Mouse (Mus musculus): ENCODE measurements at regions not wholly inside any gene's neighbourhood (a gene's known extent, or its start where the extent isn't known, plus 50 kb on each side); places are given as distances from the start of the nearest gene placed in this dataset.
"Not testable (repeated sequence)": the region's sequence is repeated elsewhere in the genome, so short reads cannot be mapped to it uniquely, and the experiment has no call there.

DNA sequence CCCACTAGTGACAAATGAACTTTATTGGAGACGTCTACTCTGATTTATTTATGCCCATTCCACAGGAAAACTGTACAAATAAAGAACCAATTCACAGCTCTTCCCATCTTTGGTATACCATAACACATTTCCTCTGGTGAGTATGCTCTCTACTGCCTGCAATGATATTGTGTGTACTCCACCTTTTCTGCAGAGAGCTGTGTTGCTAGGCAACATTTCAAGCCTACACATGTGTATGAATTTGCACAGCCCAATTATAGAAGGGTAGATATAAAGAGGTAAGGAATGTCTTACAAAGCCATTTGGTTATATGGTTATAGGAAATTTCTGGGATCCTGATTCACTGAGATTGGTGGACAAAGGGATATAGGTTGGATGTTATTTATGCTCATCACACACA is 227.4 kb downstream of the 4931408C20Rik start:
- Histone ChIP-seq H3K4me3 (no peak overlapping the region), H3K27ac (no peak overlapping the region)
- intact Hi-C loops (cut with DNase I): no loop called here
- TF ChIP-seq CTCF (IDR thresholded peaks at IDR 0.05): no peak
- DNase-seq (ENCODE audit: extremely low spot score in 1 of 2, low spot score in 2 of 2): no peak

DNA sequence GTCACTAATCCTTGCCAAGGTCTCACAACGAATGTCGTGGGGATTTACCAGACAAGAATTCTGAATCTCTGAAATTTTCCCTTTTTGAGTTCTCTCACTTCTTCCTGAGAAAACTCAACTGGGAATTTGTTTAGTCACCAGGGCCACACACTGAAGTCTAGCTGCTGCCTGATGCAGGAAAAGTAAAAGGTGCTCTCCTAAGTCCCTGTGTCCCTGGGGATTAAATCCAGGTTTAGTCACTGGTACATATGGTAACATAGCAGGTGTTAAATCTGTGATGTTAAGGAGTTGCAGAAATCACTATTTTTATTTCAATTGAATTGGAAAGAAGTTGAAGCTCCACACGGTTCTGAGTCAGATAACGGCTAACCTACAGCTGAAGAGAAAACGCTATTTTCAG is 260.9 kb downstream of the 4931408C20Rik start:
- intact Hi-C loops (cut with DNase I): no loop called here
- Histone ChIP-seq H3K27ac (no peak overlapping the region), H3K4me3 (no peak overlapping the region)
- no peak for DNase-seq (ENCODE audit: extremely low spot score in 1 of 2, low spot score in 2 of 2)
- no peak for TF ChIP-seq CTCF (IDR thresholded peaks at IDR 0.05)

DNA sequence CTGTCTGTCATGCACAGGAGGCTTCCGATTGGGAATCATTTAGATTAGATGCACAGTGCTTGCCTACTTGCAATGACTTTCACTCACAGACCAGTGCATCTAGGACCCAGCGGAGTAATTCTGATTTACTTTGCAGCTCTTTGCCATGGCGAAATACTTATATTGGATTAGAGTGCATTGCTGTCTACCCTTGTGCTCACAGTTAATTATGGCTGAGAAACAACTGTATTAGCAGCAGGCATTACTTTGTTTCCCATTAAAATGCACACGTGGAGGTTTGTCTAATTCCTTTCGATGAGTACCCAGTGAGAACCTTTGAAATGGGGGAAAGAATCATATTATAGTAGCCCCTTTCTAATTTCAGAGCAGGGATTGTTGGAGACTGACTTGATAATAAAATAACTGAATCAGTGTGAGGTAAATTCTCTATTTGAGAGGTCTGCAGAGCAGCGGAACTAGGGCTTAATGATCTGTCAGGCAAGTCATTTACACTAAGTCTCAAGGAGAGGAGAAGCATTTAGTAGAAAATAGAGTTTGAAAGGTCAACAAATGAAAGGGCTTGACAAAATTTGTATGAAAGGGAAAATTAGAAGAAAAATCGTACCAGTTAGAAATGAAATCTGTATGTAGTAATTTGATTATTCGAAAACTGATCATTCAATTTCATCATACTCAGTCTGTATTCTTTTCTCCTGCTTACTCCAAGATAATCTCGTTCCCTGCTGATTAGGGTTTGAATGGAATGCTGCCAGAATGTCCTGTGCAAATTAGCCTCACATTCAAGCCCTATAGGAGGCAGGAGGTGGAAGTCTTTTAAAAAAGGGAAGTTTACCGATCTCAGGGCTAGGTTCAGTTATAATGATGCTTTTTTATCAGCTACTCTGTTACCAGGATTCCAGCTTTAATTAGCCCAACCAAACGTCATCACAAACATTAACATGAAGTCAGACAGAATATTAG is 299.0 kb downstream of the 4931408C20Rik start:
- TF ChIP-seq CTCF (IDR thresholded peaks at IDR 0.05): no peak
- intact Hi-C loops (cut with DNase I): no loop called here
- H3K27ac ChIP-seq: no peak overlapping the region
- DNase-seq (ENCODE audit: extremely low spot score in 1 of 2, low spot score in 2 of 2): no peak
- no peak overlapping the region for H3K4me3 ChIP-seq

DNA sequence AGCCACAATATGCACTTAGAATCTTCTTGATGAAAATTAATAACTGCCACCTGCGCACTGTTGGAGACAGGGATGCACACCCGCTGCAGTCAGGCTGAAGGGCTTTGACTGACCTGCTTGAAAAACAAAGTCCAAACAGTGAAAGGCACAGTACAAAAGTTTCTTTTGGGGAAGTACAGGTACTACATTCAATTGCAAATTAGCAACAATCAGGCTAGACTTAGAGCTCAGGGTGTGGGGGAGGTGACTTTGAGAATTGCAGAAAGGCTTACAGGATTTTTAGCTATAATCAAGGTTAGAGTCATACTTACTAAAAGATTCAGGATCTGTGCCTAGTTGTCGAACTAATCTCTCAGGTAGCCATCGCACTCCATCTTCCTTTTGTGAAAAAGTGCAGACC is 346.7 kb downstream of the 4931408C20Rik start:
- intact Hi-C loops (cut with DNase I): no loop called here
- Histone ChIP-seq H3K4me3 (no peak overlapping the region), H3K27ac (no peak overlapping the region)
- no peak for TF ChIP-seq CTCF (IDR thresholded peaks at IDR 0.05)
- no peak for DNase-seq (ENCODE audit: extremely low spot score in 1 of 2, low spot score in 2 of 2)

DNA sequence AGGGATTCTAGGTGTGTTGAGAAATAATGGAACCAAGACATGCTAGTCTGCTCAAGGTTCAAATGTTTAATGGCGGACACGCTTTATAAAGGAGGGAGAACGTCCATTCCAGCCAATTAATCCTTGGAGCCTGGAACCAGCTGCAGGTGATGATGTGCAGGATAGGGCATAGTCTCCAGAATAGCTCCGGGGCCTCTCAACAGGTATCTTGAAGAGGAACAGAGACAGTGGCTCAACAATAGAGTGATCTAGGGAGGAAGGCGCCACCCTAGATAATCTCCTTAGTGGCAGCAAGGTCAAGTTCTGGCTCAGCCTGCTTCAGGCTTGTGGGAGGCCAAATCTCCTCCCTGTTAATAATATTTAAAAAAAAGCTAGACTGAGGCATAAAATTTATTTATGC is 347.4 kb downstream of the 4931408C20Rik start:
- DNase-seq (ENCODE audit: extremely low spot score in 1 of 2, low spot score in 2 of 2); H3K4me3 ChIP-seq; intact Hi-C loops (cut with DNase I); H3K27ac ChIP-seq: not testable (repeated sequence)

DNA sequence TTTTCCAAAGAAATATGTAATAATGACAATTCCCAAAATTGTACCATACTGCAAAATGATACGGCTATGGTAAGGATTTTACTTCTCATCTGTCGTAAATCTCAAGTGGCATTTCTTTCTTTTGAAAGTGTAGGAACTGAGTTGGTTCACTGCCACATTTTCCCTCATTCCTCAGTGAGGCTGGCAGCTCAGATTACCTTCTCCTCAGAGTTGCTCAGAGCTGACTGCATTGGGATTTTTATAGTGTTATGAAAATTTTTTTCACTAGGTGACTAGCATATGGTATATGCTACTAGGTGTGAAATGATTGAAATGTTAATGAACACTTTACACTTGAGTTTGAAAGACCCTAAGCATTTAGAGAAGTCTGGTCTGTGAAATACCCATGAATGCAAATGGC is 397.7 kb downstream of the 4931408C20Rik start:
- no peak overlapping the region for H3K27ac ChIP-seq
- no peak overlapping the region for H3K4me3 ChIP-seq
- TF ChIP-seq CTCF (IDR thresholded peaks at IDR 0.05): no peak
- intact Hi-C loops (cut with DNase I): loop anchor here (10.0 kb wide), 1 partner anchor 455 kb away; no protein-coding TSS in a partner anchor
- DNase-seq (ENCODE audit: extremely low spot score in 1 of 2, low spot score in 2 of 2): no peak

DNA sequence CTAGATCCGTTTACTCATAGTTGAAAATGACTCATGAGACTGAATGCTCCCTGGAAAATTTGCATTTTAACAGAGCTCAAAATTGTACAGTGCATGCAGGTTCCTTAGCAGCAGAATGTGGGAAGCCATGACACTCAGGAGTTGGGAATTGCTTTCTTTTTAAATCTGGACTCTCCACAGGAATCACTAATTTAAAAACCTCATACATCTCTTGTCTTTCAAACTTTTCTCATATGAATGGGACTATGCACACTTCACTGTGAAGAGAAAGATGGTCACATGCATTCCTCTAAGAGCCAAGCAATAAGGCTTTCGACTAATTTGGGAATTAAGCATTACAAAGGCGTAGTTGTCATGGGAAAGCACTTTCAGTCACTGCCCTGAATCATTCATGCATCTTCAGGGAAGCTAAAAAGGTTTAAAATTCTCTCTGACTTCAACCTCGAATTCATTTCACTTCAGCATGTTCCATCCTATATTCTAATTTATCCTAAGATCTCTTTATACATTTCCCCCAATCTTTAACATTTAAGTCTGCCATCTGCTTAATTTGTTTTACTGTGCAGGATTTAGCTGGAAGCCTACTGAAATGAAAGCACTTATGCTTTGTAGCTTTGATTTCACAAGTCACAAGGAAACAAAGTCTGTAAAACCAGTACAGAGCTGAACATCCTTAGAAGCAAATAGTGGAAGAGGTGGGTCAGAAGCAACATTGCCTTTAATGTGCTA is 404.2 kb downstream of the 4931408C20Rik start:
- Histone ChIP-seq H3K27ac (peak overlapping the region; percentile 80), H3K4me3 (no peak overlapping the region)
- TF ChIP-seq CTCF (IDR thresholded peaks at IDR 0.05): no peak
- peak in 1 of 2 experiments; percentile 14 for DNase-seq (ENCODE audit: extremely low spot score in 1 of 2, low spot score in 2 of 2)
- intact Hi-C loops (cut with DNase I): loop anchor here (10.0 kb wide), 1 partner anchor 448 kb away; no protein-coding TSS in a partner anchor

DNA sequence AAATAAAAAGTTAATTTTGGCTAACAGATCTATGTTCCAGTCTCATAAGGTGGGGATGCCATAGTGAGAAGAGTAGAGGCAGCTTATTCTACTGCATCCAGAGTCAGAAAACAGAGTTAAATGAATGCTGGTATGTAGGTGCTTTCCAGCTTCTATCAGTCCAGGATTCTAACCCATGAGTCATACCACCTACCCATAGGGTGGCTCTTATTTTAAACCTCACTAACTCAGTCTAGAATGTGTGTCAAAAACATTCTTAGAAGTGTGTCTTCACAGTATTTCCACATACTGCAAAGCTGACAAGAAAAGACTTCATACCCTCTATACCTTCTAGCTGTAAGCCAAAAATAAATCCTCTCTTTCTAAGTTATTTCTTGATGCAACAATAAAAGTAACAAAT is 410.7 kb downstream of the 4931408C20Rik start:
- TF ChIP-seq CTCF (IDR thresholded peaks at IDR 0.05): no peak
- Histone ChIP-seq H3K27ac (no peak overlapping the region), H3K4me3 (no peak overlapping the region)
- intact Hi-C loops (cut with DNase I): no loop called here
- DNase-seq (ENCODE audit: extremely low spot score in 1 of 2, low spot score in 2 of 2): no peak

DNA sequence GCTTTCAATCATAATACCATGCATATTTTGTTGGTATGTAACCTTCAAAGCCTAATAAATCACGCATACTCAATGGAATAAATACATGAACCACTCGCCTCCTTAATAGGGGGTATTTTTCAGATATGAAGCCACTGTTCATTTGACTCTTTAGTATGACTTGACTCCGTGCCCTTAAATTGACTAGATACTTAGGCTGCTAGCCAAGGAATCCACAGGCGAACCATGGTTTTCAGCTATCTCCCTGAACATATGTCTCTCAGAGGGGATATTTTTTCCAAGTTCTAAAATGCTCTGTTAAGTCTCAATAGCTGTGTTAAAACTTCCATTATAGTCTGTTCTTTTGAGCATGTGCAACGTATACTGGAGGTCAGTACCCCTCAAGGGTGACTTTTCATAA is 413.8 kb upstream of the Adgrb3 start:
- no peak for TF ChIP-seq CTCF (IDR thresholded peaks at IDR 0.05)
- DNase-seq (ENCODE audit: extremely low spot score in 1 of 2, low spot score in 2 of 2): no peak
- intact Hi-C loops (cut with DNase I): no loop called here
- H3K27ac ChIP-seq: no peak overlapping the region
- H3K4me3 ChIP-seq: no peak overlapping the region

DNA sequence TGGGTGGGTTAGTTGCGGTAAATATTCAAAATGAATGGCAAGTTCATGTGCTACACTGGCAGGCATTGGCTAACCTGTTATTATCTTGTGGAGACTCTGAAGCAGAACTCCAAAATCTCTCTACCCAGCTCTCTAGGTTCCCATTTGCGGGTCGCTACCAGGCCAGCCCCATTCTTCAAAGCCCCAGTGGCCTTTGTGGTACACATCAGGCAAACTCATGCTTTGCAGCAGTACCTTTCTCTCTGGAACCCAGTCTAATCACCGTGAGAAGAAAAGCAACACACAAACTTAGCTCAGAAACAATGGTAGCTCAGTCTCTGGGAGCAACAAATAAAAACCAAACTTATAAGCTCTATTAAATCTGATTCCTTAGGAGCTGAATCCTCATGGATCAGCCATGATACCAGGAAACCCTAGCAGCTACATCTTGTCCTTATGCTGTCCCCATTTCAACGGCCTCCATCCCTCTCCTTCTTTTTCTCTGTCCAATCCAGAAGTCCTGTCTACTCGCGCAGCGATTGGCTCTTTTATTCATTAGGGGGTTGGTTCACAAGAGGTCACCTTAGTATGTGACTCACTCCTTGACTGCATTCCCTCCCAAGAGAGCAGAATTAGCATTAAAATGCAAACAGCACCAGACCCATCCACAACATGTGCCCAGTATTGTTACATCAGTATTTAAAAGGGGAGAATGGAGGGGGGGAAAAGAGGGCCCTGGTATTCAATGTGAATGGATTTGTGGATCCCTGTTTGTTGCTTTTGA is 400.0 kb upstream of the Adgrb3 start:
- Histone ChIP-seq H3K27ac (no peak overlapping the region), H3K4me3 (no peak overlapping the region)
- DNase-seq (ENCODE audit: extremely low spot score in 1 of 2, low spot score in 2 of 2): no peak
- TF ChIP-seq CTCF (IDR thresholded peaks at IDR 0.05): no peak
- intact Hi-C loops (cut with DNase I): no loop called here

DNA sequence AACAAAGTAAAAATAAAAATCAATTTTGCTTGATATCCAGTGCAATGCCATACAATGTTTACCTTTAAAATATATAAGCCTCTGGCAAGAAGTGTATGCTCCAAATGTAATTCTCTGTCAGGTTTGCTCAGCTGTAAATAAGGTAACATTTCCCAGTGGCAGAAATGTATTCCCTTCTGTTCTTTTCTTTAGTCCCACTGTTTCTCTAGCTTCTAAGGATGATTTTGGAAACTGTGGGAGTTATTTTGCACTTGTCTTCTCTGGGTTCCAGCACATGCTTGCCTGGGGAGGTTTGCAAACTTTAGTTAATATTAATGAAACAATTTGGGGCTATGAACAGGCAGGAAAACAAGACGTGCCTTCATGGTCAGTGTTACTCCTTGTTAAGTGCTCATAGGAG is 374.9 kb upstream of the Adgrb3 start:
- no peak for TF ChIP-seq CTCF (IDR thresholded peaks at IDR 0.05)
- intact Hi-C loops (cut with DNase I): no loop called here
- no peak for DNase-seq (ENCODE audit: extremely low spot score in 1 of 2, low spot score in 2 of 2)
- H3K4me3 ChIP-seq: no peak overlapping the region
- H3K27ac ChIP-seq: no peak overlapping the region

All from left cerebral cortex, adult 2 months (tissue).